Mouse (Mus musculus) CD4-positive, CD25-positive, alpha-beta regulatory T cell, adult 2 months (primary cell): ENCODE measurements around the gene N4bp1.
A peak's percentile ranks its signal among the peaks of the same experiment; 100 is the strongest.

Experiments used
- DNase-seq: peaks from one replicate; pipeline ENCODE4 v3.0.0-alpha.2; 2012; ENCODE audit warnings: low read depth, low spot score

The N4bp1 gene

GRCm38 (mm10) chr8:86897726-86898419, 12.8 kb upstream of the N4bp1 start:
- DNase-seq, result no peak

DNA sequence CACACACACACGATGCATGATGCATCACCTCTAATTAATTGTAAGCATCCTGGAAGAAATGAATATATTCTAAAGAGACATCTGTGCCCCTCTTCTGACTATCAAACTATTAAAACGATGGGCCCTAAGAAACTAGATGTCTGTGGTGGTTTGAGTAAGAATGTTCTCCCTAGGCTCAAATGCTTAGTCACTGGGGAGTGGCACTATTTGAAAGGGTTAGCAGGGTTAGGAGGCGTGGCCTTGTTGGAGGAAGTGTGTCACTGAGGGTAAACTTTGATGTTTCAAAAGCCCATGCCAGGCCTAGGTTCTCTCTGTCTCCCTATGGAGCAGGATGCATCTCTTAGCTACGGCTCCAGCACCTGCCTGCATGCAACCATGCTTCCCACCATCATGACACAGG, 10.3 kb upstream of the N4bp1 start:
- DNase-seq, result no peak

DNA sequence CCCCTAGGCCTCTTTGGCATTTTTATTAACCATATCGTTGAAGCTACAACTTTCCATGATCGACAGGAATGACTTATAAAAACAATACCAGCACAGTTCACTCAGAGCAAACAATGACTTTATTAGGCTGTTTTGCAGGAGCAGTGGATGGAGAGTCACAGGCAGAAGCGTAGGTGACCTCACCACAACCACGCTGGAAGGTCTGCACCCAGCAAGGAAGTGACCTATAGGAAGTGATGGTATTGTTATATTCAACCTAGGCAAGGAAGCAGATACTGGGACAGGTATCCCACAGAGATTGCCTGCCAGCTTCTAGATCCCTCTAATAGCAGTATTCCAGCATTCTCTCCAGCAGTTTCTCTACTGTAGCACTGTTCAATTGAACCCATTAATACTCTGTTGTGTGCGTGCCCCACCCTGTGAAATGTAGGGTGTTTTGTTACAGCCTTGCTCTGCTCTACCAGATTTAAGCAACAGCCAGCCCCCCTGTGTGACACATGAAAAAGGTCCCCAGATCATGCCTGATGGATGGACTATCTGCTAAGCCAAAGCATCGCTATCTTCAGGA, 9.2 kb upstream of the N4bp1 start:
- no peak for DNase-seq

- no peak for DNase-seq
Observed at GRCm38 (mm10) chr8:86893554-86893953, 8.5 kb upstream of the N4bp1 start.

DNA sequence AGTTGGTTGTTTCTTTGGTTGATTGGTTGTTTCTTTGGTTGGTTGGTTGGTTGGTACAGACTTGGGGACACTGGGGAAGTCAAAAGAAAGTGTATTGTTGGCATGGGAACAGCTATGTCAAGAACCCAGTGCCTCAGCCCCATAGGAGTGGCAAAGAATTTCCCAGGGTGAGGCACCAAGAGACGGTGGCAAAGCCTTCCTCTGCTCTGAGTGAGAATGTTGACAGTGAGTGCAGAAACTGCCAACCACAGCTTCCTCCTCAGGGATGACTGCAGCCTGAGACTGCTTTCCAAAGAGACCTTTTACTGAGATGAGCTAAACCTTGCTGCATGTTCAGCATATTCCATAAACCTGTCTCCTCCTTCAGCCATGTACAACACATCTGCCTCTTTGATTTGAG, 6.5 kb upstream of the N4bp1 start:
- DNase-seq, result no peak

- peak; percentile 46 for DNase-seq
Observed at GRCm38 (mm10) chr8:86888058-86888939, 3.2 kb upstream of the N4bp1 start.

DNA sequence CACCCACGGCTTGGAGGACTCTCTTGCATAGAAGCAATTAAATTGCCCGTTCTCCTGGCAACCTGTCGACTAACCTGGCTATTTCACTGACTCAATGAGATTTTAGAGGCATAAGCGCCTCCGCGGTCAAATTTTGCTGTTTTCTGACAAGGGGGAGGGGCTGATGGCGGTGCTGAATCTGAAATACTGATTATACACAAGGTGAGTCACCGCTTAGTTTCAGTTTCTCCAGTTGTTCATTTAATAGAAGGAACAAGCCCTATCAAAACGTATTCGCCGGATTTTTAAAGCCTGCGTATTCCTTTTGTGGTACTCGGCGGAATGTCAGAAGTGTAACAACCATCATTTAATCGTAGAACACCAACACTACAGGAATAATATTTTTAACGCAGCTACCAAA, 991 bp downstream of the N4bp1 start:
- peak; percentile 77 for DNase-seq

DNA sequence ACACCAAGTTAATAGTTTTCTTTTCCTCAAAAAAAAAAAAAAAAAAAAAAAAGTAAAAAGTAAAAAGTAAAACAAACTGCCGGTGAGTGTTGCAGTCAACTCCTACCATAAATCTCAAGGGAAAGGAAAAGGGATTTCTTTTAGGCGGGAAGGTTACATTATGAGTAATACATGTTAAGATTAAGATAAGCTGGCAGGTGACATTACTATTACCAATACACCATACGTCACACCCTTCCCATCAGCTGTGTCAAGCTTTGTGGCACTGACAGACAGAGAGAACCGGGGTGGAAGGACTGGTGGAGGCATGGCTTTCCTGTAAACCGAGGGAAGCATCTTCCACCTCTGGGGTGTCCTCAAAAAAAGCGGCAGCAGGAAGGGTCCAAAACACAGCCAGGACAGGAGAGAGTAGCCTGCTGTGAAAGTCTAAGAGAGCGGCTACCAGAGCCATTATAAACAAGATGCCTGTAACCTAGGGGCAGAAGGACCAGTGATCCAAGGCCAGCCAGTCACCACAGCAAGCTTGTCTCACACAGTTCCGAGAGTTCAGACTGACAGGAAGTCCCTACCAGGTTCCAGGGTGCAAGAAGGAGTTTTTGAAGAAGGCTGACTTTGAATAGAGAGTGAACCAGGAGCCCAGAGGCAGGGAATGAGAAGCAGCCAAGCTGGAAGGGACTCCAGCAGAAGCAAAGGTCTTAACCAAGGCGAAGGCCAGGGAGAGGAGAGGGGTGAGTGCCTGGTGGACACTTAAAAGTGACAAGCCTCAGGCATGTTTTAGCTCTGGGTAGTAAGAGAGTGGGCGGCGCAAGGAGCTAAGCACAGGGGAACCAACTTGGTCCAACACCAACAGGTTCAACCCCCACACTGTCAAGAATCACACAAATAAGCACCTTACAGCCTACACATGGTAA, 2.2 kb downstream of the N4bp1 start:
- peak; percentile 26 for DNase-seq

DNA sequence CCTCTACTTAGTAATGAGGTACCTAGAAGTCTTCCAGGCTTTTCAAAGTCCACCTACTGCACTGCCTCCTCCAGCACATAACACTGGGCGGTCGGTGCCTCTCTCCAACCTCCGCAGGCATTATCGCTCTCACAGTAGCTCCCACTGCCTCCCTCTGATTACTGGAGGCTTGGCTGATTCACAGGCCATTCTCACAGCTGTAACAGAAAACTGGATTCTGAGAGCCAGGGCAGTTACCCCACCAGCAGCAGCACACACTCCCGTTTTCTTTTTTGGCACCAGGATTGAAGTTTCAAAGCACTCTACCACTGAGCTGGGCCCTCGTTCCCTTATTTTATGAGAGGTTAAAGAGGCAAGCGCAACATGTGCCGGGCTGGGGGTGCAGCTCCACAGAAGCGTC, 3.1 kb downstream of the N4bp1 start:
- no peak for DNase-seq

GRCm38 (mm10) chr8:86881068-86881609, 3.9 kb downstream of the N4bp1 start:
- no peak for DNase-seq

DNA sequence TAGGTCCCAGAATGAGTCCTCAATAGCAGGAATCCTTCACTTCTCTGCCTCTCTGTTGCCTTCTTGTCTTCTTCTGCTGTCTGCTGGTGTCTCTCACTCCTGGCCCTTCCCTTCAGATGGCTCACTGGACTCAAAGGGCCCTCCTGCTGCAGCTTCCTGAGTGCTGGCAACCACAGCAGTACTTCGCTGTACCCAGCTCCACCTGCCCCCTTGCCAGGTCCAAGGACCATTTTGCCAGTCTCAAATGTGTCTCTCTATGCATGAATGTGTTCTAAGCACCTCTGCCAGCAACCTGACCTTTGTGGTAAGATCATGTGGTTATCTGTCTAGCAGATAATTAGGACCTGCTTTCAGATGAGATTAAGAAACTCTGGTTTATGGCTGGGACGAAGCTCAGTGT, 8.2 kb downstream of the N4bp1 start:
- no peak for DNase-seq

DNA sequence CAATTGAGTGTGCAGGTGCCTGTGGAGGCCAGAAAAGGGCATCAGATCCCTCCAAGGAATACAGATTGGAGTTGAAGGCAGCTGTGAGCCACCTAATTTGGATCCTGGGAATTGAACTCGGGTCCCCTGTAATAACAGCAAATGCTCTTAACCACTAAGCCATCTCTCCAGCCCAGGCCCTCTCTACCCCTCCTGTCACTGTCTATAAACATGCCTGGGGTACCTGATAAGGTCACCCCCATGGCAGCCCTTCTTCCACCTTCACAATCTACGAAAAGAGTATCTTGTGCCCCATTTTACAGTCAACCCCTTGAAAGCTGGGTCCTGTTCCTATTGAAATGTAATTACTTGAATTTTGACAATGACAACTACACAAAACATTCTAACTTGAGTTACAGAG, 11.0 kb downstream of the N4bp1 start:
- no peak for DNase-seq

GRCm38 (mm10) chr8:86873151-86873550, 11.9 kb downstream of the N4bp1 start:
- DNase-seq, result no peak

DNA sequence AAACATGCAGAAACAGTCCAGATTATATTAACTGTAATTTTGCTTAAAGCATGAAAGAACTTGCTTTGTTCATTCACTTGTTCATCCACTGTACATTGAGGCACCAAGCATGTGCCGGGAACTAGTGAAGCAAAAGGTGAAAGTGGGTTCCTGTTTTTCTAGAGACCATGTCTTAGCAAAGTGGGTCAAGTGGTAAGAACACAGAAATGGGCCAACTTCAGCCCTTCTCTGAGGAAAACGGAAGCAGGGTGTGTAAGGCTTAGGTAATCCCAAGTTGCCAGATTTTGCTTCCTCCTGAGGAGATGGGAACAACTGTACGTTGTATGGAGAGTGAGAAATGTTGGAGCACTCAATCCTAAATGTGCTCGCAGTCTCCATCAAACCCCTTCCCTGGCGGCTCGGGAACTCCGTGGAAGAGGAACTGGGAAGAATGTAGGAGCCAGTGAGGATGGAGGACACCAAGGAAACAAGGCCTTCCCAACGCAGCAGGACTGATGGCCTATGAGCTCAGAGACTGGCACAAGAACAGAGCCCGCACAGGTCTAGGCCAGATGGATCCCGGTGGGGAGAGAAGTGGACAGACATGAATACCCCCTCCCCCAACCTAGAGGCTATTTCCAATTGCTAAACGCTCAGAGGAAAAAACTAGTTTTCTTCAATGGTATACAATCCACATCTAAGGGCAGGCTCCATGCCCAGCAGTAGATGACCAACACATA, 12.8 kb downstream of the N4bp1 start:
- DNase-seq, result no peak

DNA sequence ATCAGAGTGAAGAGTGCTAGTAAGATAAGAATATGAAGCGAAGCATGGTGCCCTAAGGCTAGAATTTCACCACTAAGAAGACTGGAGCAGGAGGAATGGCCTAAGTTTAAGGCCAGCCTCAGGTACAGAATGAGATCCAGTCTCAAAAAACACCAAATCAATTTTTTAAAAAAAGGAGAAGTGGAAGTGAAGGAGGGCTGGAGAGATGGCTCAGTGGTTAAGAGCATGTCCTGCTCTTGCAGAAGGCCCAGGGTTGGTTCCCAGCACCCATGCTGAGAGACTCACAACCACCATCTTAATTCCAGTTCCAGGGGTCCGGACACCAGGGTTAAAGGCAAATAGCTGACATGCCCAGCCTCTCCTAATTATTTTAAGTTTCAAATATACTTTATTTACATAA, 13.6 kb downstream of the N4bp1 start:
- no peak for DNase-seq

- DNase-seq, result peak; percentile 64
Observed at GRCm38 (mm10) chr8:86870771-86871170, 14.3 kb downstream of the N4bp1 start.

GRCm38 (mm10) chr8:86868041-86868440, 17.0 kb downstream of the N4bp1 start:
- no peak for DNase-seq

- peak; percentile 62 for DNase-seq
Observed at GRCm38 (mm10) chr8:86864764-86865163, 20.3 kb downstream of the N4bp1 start.

DNA sequence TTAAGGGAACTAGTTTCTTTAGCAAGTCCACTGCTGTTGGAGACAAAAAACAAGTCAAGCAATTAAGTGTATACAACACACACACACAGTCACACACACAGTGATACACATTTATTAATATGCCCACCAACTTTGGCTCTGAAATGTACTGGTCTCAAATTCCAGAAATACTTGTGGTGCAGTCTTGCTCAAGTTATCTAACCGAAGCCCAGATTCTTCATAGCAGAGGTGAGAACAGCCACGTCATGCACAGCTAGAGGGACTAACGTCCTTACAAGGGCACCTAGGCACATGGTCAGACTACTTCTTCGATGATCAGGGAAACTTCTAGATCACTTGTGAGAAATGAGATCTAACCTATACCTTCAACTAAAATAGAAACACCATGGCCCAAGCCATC, 22.2 kb downstream of the N4bp1 start:
- no peak for DNase-seq

- DNase-seq, result no peak
Observed at GRCm38 (mm10) chr8:86862155-86862816, 22.8 kb downstream of the N4bp1 start.
